ENCODE assay signal across 25 mouse cellular contexts in the genomic region with DNA sequence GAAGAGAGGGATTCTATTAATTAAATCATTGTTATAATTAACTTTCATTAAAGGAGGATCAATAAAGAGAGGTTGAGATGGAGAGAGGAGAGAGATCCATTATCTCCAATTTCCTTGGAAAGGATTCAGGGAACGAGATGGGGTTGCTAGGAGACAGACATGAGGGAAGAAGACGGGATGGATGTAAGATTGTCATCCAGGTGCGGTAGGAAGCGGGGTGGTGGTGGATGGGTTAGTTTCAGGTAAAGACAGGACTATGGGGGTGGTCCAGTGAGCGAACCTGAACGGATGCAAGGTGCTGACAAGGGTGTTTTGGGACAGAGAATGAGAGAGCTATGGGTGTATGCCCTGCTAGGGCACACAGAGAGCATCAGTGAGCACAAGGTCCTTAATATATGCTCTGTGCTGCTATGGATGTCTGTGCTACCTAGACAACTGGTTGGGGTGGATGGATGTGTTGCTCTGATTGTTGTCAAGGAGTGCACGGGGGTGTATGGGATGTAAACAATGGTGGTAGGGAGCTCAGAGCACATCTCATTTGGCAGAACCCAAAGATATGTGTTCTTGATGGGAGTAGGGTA. TPM values are rescaled to one million over a fixed set of nuclear protein-coding genes. Genes with fewer than 3 reads are reported as not detected.
DNase-seq lines count a peak whose midpoint lies in the region; ATAC-seq and TF ChIP-seq lines count a peak whose summit lies in the region.
"Had no signal": no experiment of that assay in that cellular context is flagged by ENCODE, and none has a peak within 500 bp of the region (broad histone marks: within the 10 kb centered on the region; RNA-seq: fewer than 3 reads in every experiment).

No protein-coding gene starts in this region.

- WGBS in forebrain, embryonic 13.5 days: 64% methylated on average over 7 of the region's 7 CpGs
- WGBS in forebrain, embryonic 10.5 days: 81% methylated on average over 7 of the region's 7 CpGs
- 53% methylated on average over 7 of the region's 7 CpGs for WGBS in hindbrain, embryonic 13.5 days
- 62% methylated on average over 7 of the region's 7 CpGs for WGBS in midbrain, embryonic 16.5 days

- H3K9ac ChIP-seq in forebrain, embryonic 13.5 days: no peak overlapping the region
- no peak overlapping the region for H3K9ac ChIP-seq in hindbrain, embryonic 13.5 days
- H3K9ac ChIP-seq in midbrain, embryonic 16.5 days (ENCODE audit: low read depth, low read length): no peak overlapping the region
- H3K9ac ChIP-seq: embryonic facial prominence, embryonic 13.5 days; heart, embryonic 13.5 days; intestine, embryonic 15.5 days; kidney, embryonic 15.5 days; limb, embryonic 15.5 days; liver, embryonic 15.5 days; midbrain, embryonic 12.5 days had no signal

- no peak for TF ChIP-seq POLR2A in brain, embryonic 14.5 days (IDR thresholded peaks at IDR 0.05; ENCODE audit: borderline replicate concordance, extremely low read depth, insufficient read depth, insufficient read length, poor library complexity, severe bottlenecking)

- no peak overlapping the region for H3K4me2 ChIP-seq in forebrain, embryonic 13.5 days
- H3K4me2 ChIP-seq in hindbrain, embryonic 13.5 days: no peak overlapping the region
- no peak overlapping the region for H3K4me2 ChIP-seq in midbrain, embryonic 16.5 days (ENCODE audit: low read length)
- H3K4me2 ChIP-seq: embryonic facial prominence, embryonic 13.5 days; heart, embryonic 13.5 days; intestine, embryonic 15.5 days; kidney, embryonic 15.5 days; liver, embryonic 15.5 days; midbrain, embryonic 12.5 days had no signal

- H3K4me3 ChIP-seq in forebrain, embryonic 13.5 days: no peak overlapping the region
- no peak overlapping the region for H3K4me3 ChIP-seq in forebrain, embryonic 10.5 days
- H3K4me3 ChIP-seq in hindbrain, embryonic 13.5 days: no peak overlapping the region
- H3K4me3 ChIP-seq in midbrain, embryonic 16.5 days (ENCODE audit: low read depth, low read length): no peak overlapping the region
- H3K4me3 ChIP-seq: embryonic facial prominence, embryonic 13.5 days; gastrocnemius, adult 2 months; heart, embryonic 13.5 days; intestine, embryonic 15.5 days; kidney, embryonic 15.5 days; limb, embryonic 15.5 days; liver, embryonic 15.5 days; midbrain, embryonic 12.5 days had no signal

- 0 out of 2 replicates have a peak, but pooled peaks cover 6% of the 10 kb centered on the region for H3K27me3 ChIP-seq in forebrain, embryonic 13.5 days
- H3K27me3 ChIP-seq in forebrain, embryonic 10.5 days (ENCODE audit: poor library complexity, severe bottlenecking): peaks cover 80% of the 10 kb centered on the region
- H3K27me3 ChIP-seq in hindbrain, embryonic 13.5 days: peaks cover 4% of the 10 kb centered on the region
- H3K27me3 ChIP-seq in midbrain, embryonic 16.5 days (ENCODE audit: control insufficient read depth, insufficient read depth, low read depth, low read length): no peaks in the 10 kb centered on the region
- H3K27me3 ChIP-seq: embryonic facial prominence, embryonic 13.5 days; intestine, embryonic 15.5 days; limb, embryonic 15.5 days; liver, embryonic 15.5 days; Patski had no signal

- peak; percentile 37; the same call in 1 of the 2 replicates for ATAC-seq in forebrain, embryonic 13.5 days
- peak; percentile 39 for ATAC-seq in hindbrain, embryonic 13.5 days (ENCODE audit: low FRiP score)
- peak; percentile 55; the same call in 1 of the 2 replicates for ATAC-seq in midbrain, embryonic 16.5 days
- ATAC-seq: CD4-positive, CD25-positive, alpha-beta regulatory T cell, adult 4 months; intestine, embryonic 15.5 days; Patski had no signal

- H3K27ac ChIP-seq in forebrain, embryonic 13.5 days: peak overlapping the region; percentile 65
- H3K27ac ChIP-seq in forebrain, embryonic 10.5 days: no peak overlapping the region
- peak overlapping the region; percentile 83 for H3K27ac ChIP-seq in hindbrain, embryonic 13.5 days
- peak overlapping the region; percentile 36 for H3K27ac ChIP-seq in midbrain, embryonic 16.5 days (ENCODE audit: low read length)
- H3K27ac ChIP-seq: embryonic facial prominence, embryonic 13.5 days; gastrocnemius, adult 2 months; heart, embryonic 13.5 days; intestine, embryonic 15.5 days; kidney, embryonic 15.5 days; liver, embryonic 15.5 days; macrophage; midbrain, embryonic 12.5 days had no signal

- no peak for TF ChIP-seq CTCF in brain, embryonic 14.5 days (IDR thresholded peaks at IDR 0.05; ENCODE audit: borderline replicate concordance, extremely low read depth, insufficient read depth, insufficient read length)

- peaks cover 19% of the 10 kb centered on the region for H3K4me1 ChIP-seq in forebrain, embryonic 13.5 days
- peaks cover 14% of the 10 kb centered on the region for H3K4me1 ChIP-seq in forebrain, embryonic 10.5 days
- H3K4me1 ChIP-seq in hindbrain, embryonic 13.5 days (replicated peaks): peaks cover 44% of the 10 kb centered on the region
- H3K4me1 ChIP-seq in midbrain, embryonic 16.5 days (ENCODE audit: control insufficient read depth, insufficient read depth, low read length): peaks cover 8% of the 10 kb centered on the region
- H3K4me1 ChIP-seq: heart, embryonic 13.5 days; intestine, embryonic 15.5 days; liver, embryonic 15.5 days; midbrain, embryonic 12.5 days had no signal

- peaks cover 47% of the 10 kb centered on the region for H3K36me3 ChIP-seq in forebrain, embryonic 13.5 days (ENCODE audit: poor library complexity, severe bottlenecking)
- H3K36me3 ChIP-seq in forebrain, embryonic 10.5 days (replicated peaks): peaks cover 31% of the 10 kb centered on the region
- H3K36me3 ChIP-seq in hindbrain, embryonic 13.5 days: peaks cover 39% of the 10 kb centered on the region
- H3K36me3 ChIP-seq in midbrain, embryonic 16.5 days (ENCODE audit: control insufficient read depth, insufficient read depth, low read length): peaks cover 30% of the 10 kb centered on the region
- H3K36me3 ChIP-seq: intestine, embryonic 15.5 days; liver, embryonic 15.5 days had no signal

- H3K9me3 ChIP-seq in forebrain, embryonic 13.5 days (replicated peaks): no peaks in the 10 kb centered on the region
- no peaks in the 10 kb centered on the region for H3K9me3 ChIP-seq in forebrain, embryonic 10.5 days
- no peaks in the 10 kb centered on the region for H3K9me3 ChIP-seq in hindbrain, embryonic 13.5 days
- no peaks in the 10 kb centered on the region for H3K9me3 ChIP-seq in midbrain, embryonic 16.5 days (replicated peaks; ENCODE audit: control insufficient read depth, low read length, poor library complexity, severe bottlenecking)
- H3K9me3 ChIP-seq: embryonic facial prominence, embryonic 13.5 days; heart, embryonic 13.5 days; intestine, embryonic 15.5 days; kidney, embryonic 15.5 days; limb, embryonic 15.5 days; liver, embryonic 15.5 days; midbrain, embryonic 12.5 days had no signal

- no peak for DNase-seq in forebrain, embryonic 10.5 days (ENCODE audit: extremely low spot score, low spot score)
- DNase-seq in brain, embryonic 14.5 days (ENCODE audit: low read depth): peak; percentile 61
- no peak for DNase-seq in adrenal gland, postnatal 10 days
- DNase-seq in right cerebral cortex, adult 2 months (ENCODE audit: low spot score in 2 of 2): no peak
- no peak for DNase-seq in cerebellum, postnatal 10 days
- DNase-seq: adrenal gland, adult 8-10 months; cerebellum, adult 9-11 months; gastrocnemius, adult 2 months; heart, postnatal 36 days; layer of hippocampus, postnatal 36 days; spleen, adult 18-20 months; thymus, adult 18-20 months had no signal

RNA-seq across cellular contexts. Expression of a gene that starts 16.0 kb away (rescaled TPM):
- 45.0 and 48.7 TPM in 2 replicates for polyA plus RNA-seq in forebrain, embryonic 13.5 days (2015; fragmentation: Nextera tagmentation; extraction: Ambion mirVana)
- polyA plus RNA-seq in forebrain, embryonic 10.5 days (2016; fragmentation: Nextera tagmentation; extraction: Ambion mirVana): 21.9 and 24.0 TPM in 2 replicates
- polyA plus RNA-seq in brain, embryonic 14.5 days (2012; rRNA removed): 46.2 and 48.4 TPM in 2 replicates
- 41.8 and 42.3 TPM in 2 replicates for polyA plus RNA-seq in hindbrain, embryonic 13.5 days (2015; fragmentation: Nextera tagmentation; extraction: Ambion mirVana)
- polyA plus RNA-seq in midbrain, embryonic 16.5 days (2015; fragmentation: Nextera tagmentation; extraction: Ambion mirVana): 38.3 and 38.7 TPM in 2 replicates
- total RNA-seq in adrenal gland, postnatal 10 days (2021): 10 to 100 TPM; 78.0 to 90.5 TPM

RNA-seq across cellular contexts. Expression of a gene that starts 33.9 kb away (rescaled TPM):
- polyA plus RNA-seq in forebrain, embryonic 13.5 days (2015; fragmentation: Nextera tagmentation; extraction: Ambion mirVana): 52.3 and 79.6 TPM in 2 replicates
- polyA plus RNA-seq in forebrain, embryonic 10.5 days (2016; fragmentation: Nextera tagmentation; extraction: Ambion mirVana): 65.1 and 69.2 TPM in 2 replicates
- 462 and 655 TPM in 2 replicates for polyA plus RNA-seq in brain, embryonic 14.5 days (2012; rRNA removed)
- polyA plus RNA-seq in hindbrain, embryonic 13.5 days (2015; fragmentation: Nextera tagmentation; extraction: Ambion mirVana): 48.7 and 56.4 TPM in 2 replicates
- 46.9 and 49.8 TPM in 2 replicates for polyA plus RNA-seq in midbrain, embryonic 16.5 days (2015; fragmentation: Nextera tagmentation; extraction: Ambion mirVana)
- total RNA-seq in adrenal gland, postnatal 10 days (2021): 10 to 100 TPM; 41.9 to 42.3 TPM
